Mouse (Mus musculus) left cerebral cortex, adult 18-20 months (tissue): ENCODE measurements around the gene Shisa8. TPM values are rescaled to one million over a fixed set of nuclear protein-coding genes. Genes with fewer than 3 reads are reported as not detected.

Experiments
- DNase-seq, 2 experiments: peaks; one replicate each; pipeline ENCODE4 v3.0.0; 2021 to 2022; ENCODE audit warnings: low spot score in 2 of 2, mixed read lengths in 1 of 2
- total RNA-seq, 2 experiments: library from RNA; stranded (reverse); gene quantifications; 2 replicates each; pipeline ENCODE4 v1.2.3; 2021

Shisa8 gene
- total RNA-seq, 2 experiments from 2014 or later: 2.6 to 3.0 TPM

- peak; percentile 39 to 40 for DNase-seq
These were observed 6.1 kb downstream of the Shisa8 start for GRCm38 (mm10) chr15:82206365-82207104.

DNA sequence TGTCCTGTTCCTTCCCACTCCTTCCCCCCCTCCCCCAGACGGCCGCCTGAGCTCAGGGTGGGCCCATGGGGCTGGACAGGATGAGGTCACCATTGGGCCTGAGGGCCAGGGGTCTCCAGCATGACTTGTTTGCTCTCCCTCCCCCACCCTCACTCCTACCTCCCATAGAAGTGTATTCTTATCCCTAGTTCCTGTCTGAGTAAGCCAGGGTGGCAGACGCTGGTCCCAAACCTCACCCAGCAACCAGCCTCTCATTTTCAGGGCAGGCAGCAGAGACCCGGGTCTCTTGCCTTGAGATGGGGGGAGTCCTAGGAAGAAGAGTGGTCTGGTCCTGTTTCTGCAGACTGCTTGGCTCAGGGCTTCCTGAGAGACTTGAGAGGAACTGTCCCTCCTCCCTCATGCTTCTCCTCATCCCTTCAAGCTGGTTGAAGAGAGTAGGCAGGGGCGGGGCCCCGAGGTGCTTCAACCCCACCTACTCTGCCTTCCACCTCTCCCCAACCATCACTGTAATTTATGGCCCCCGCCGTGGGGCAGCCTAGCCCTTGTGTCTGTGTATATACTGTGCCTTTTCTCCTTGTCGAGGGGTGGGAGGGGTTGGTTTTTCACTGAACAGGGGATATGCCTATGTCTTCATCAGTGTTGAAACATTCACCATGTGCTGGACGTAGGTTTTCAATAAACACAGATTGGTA, 7.8 kb downstream of the Shisa8 start:
- no peak for DNase-seq

- no peak for DNase-seq
These were observed 8.8 kb downstream of the Shisa8 start for GRCm38 (mm10) chr15:82203611-82204351.

DNA sequence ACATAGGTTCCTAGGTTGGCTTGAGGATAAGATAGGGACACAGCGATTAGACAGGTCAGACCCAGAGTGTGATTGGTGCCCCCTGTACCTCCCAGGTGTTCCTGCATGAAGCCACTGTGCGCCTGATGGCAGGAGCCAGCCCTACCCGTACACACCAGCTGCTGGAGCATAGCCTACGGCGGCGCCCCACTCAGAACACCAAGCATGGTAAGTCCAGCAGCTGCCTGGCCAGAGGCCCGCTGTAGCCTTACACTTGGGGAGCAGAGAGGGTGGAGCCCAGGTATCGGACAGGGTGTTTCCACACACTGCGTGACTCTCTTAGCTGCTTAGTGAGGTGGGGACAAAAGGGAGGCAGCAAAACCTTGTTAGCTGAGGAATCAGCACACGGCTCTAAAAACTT, 9.5 kb downstream of the Shisa8 start:
- no peak for DNase-seq

DNA sequence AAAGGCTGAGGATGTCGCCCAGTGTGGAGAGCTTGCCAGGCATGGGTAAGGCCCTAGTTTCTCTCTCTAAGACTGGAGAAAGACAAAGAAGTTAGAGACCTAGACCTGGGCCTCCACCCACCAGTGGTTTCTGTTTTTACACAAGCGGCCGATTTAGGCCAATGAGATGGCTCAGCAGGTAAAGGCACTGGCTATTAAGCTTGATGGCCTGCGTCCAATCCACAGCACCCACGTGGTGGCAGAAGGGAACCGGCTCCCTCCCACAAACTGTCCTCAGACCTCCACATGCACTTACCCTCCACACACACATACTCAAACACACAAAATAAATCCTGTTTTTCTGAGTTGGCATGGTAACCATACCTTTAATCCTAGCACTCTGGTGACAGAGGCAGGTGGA, 10.5 kb downstream of the Shisa8 start:
- DNase-seq: no peak

DNA sequence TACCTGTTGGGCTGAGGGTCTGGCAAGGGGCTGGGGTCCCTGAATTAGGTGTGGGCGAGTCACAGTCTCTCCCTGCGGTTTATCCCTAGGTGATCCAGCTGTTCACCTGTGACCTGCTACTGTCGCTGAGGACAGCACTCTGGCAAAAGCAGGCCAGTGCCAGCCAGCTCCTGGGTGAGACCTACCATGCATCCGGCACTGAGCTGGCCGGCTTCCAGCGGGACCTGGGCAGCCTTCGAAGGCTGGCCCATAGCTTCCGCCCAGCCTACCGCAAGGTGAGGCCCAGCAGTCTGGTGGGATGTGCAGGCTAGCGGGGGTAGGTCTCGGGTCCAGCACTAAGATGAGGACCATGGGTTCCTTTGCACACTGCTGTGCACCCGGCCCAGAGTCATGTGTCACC, 13.1 kb downstream of the Shisa8 start:
- no peak for DNase-seq

- no peak for DNase-seq
These were observed 14.3 kb downstream of the Shisa8 start for GRCm38 (mm10) chr15:82198342-82198741.

DNA sequence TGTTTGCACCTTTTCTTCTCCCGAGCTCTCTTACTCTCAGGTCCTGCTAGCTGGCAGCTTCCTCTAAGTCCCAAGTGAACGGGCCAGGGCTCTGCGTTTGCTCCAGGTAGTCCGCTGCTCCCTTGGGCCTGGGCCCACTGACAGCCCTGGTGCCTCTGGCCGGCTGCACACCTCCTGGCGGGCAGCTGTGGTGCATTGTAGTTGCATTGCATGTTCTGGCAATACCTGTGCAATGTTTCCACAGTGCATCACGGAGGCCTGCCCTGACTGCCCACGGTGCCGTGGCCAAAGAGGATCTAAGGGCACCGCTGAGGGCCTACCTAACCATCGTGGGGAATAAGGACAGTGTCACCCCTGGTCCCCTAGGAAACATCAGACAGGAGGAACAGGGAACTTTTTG, 14.7 kb downstream of the Shisa8 start:
- no peak for DNase-seq

GRCm38 (mm10) chr15:82197246-82197750, 15.3 kb downstream of the Shisa8 start:
- no peak for DNase-seq

- no peak for DNase-seq
These were observed 16.3 kb downstream of the Shisa8 start for GRCm38 (mm10) chr15:82196300-82196699.

DNA sequence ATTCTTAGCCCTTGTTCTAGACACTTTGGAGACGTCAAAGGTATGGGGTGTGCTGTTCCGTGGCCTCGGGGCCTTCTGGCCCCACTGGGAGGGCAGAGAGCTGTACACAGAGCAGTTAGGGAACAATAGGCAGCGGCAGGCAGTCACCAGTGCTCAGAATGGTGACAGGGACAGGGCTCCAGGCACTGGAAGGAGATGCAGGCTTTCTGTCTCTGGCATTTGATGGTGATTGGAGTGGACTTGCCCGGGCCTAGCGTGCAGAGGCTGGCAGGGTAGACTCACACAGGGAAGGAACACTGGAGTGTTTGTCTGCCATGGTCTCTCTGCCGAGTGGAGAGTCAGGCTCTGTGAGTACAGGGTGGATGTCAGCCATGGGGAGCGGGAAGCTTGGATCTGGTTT, 20.0 kb downstream of the Shisa8 start:
- DNase-seq: no peak

GRCm38 (mm10) chr15:82188481-82189240, 24.0 kb downstream of the Shisa8 start:
- no peak for DNase-seq

DNA sequence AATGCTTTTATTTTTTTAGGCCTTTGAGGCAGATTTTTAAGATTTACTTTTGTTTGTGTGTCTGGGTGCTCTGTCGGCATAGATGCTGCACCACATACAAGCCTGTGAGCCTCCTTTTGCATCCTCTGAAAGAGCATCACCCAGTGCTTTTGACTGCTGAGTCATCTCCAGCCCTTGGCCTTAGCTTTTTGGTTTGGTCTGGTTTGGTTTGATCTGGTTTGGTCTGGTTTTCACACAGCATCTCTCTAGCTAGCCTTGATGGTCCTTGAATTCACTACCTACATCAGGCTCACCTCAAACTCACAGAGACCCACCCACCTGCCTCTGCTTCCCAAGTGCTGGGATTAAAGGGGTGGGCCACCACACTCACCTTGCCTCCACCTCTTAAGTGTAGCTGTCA, 24.7 kb downstream of the Shisa8 start:
- no peak for DNase-seq

GRCm38 (mm10) chr15:82187401-82187800, 25.2 kb downstream of the Shisa8 start:
- no peak for DNase-seq

DNA sequence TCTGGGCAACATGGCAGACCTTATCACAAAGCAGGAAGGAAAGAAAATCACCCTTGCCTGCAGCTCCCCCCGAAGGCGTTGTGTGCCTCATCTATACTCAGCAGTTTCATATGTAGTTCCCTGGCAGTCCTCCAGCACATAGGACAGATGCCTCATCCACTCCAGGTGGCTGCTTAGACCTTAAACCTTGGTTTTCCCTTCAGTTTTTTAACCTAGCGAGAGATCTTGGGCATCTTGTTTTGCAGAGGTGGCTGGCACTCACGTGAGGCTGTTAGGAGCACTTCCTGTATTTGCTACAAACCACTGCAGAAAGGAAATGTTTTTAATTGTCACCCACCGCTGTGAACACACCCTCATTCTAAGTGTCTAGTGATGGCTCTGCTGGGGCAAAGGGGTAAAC, 25.7 kb downstream of the Shisa8 start:
- no peak for DNase-seq

DNA sequence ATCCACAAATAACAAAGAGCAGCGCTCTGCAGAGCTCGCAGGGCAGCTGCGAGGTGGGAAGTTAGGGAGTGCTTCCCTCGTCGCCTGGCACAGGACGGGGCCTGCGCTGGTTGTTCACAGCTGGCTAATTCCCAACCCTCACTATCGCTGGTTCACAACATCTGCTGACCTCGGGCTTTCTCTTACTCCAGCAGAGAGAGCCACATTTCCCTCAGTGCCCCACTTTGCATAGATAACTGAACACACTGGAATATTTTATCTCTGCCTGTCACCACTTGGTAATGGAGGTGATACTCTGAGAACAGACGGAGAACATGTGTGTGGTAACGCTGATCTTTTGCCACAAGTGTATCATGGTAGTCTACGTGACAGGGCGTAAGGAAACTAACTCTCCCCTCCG, 26.5 kb downstream of the Shisa8 start:
- DNase-seq: no peak

DNA sequence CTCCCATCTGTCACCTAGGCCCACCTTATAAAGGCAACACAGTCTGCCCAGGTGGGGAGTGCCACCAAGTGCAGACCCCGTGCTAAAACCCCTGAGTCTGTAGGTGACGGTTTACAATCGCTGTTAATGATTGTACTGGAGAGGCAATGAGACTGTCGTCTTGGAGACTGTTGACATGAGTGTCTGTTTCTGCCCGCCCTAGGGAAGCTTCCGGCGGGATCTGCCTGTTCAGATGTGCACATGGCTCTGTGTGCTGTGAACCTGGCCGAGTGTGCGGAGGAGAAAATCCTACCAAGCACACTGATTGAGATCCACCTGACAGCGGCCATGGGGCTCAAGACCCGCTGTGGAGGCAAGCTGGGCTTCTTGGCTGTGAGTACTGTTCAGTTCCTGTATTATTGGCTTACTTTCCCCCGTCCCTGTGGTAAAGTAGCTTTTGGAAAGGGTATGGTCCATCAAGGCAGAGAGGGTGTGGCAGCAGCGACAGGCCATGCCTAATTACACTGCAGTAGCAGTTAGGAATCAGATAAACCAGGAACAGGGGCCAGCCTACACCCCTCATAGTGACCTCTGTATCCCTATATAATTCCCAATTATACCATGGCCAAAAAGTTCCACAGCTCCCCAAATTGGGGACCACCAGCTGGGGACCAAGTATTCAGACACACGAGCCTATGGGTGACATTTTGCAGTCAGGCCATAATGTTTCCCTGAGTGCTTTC, 27.4 kb downstream of the Shisa8 start:
- DNase-seq: no peak

- no peak for DNase-seq
These were observed 28.0 kb downstream of the Shisa8 start for GRCm38 (mm10) chr15:82184656-82185055.

DNA sequence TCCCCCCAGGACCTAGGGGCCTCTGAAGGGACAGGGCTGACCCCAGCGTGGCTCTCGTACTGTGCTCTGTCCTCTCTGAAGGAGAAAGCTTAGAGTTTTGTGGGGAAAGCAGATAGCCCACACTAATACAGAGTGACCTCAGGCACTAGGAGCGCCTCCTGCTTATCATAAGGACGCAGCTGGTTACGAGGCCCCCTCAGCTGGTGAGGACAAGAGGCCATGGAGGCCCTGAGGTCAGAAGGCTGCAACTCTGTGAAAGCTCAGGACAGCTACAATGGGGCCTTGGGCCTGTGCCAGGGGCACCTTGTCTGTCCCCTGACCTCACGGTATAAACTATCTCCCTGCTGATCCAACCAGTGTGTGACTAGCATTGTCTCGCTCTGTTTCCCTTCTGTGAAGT, 28.4 kb downstream of the Shisa8 start:
- no peak for DNase-seq

- DNase-seq: no peak
These were observed 29.0 kb downstream of the Shisa8 start for GRCm38 (mm10) chr15:82183596-82183995.

DNA sequence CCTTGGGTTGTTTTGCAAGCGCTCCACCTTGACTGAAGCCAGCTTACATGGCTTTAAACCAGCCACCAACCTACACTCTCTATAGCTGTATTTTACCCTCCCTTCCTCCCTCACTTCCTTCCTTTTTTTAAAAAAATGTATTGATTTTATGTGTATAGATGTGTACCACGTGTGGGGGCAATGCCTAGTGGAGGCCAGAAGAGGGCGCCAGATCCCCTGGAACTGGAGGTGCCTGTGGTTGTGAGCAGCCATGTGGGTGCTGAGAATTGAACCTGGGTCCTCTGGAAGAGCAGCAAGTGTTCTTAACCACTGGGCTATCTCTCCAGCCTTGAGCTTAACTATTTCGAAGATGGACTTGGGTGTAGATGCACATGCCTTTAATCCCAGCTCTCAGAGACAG, 30.3 kb downstream of the Shisa8 start:
- DNase-seq: no peak
